Mouse (Mus musculus) hindbrain, embryonic 10.5 days (tissue): ENCODE measurements around the gene Setd1a. TPM values are rescaled to one million over a fixed set of nuclear protein-coding genes. Genes with fewer than 3 reads are reported as not detected.
A peak's percentile ranks its signal among the peaks of the same experiment; 100 is the strongest.

ENCODE experiments used
- DNase-seq: peaks from one replicate; pipeline ENCODE4 v3.0.0-alpha.2; 2017; ENCODE audit warnings: low spot score
- H3K27ac ChIP-seq: fragments of 300-500 bp; sonication (generic); 2 replicates; pipeline ENCODE4 v1.5.1; 2016; ENCODE audit warnings: mild to moderate bottlenecking, moderate library complexity
- H3K27me3 ChIP-seq: fragments of 300-500 bp; sonication (generic); 2 replicates; pipeline ENCODE4 v1.6.1; 2016; ENCODE audit warnings: mild to moderate bottlenecking; ENCODE audit not compliant: poor library complexity, insufficient read depth, severe bottlenecking
- H3K36me3 ChIP-seq: fragments of 300-500 bp; sonication (generic); 2 replicates; pipeline ENCODE4 v1.6.1; 2016; ENCODE audit warnings: mild to moderate bottlenecking, moderate library complexity
- H3K4me1 ChIP-seq: fragments of 300-500 bp; sonication (generic); replicated peaks from 2 replicates; pipeline ENCODE4 v1.6.1; 2016; ENCODE audit warnings: mild to moderate bottlenecking
- H3K4me3 ChIP-seq: fragments of 300-500 bp; sonication (generic); 2 replicates; pipeline ENCODE4 v1.5.1; 2016; ENCODE audit warnings: mild to moderate bottlenecking, moderate library complexity
- H3K9me3 ChIP-seq: fragments of 300-500 bp; sonication (generic); 2 replicates; pipeline ENCODE4 v1.6.1; 2016; ENCODE audit warnings: mild to moderate bottlenecking, moderate library complexity
- WGBS: fragments of 180-500 bp; shearing (Covaris S2); methylation state at CpG from one replicate; pipeline ENCODE4 v1.1.7; 2016; 5-methylcytosine and 5-hydroxymethylcytosine counted together
- polyA plus RNA-seq: library from polyadenylated mRNA; unstranded; fragments of >200 nt; fragmentation: Nextera tagmentation; extraction: Ambion mirVana; gene quantifications from 2 replicates; pipeline ENCODE4 v1.2.1, GENCODE M21; 2016

Gene Setd1a
- polyA plus RNA-seq, 1 experiment from 2014 or later: 18.7 TPM

- DNase-seq: no peak
- no peaks in the 10 kb centered on the region for H3K9me3 ChIP-seq
- WGBS: 94% methylated on average over 5 of the region's 5 CpGs
- H3K27ac ChIP-seq: no peak overlapping the region
- H3K4me3 ChIP-seq: no peak overlapping the region
- H3K4me1 ChIP-seq: peaks cover 41% of the 10 kb centered on the region
- H3K36me3 ChIP-seq: peaks cover 92% of the 10 kb centered on the region
- no peaks in the 10 kb centered on the region for H3K27me3 ChIP-seq
Measured at GRCm38 (mm10) chr7:127751619-127752018, 24.9 kb upstream of the Setd1a start.

DNA sequence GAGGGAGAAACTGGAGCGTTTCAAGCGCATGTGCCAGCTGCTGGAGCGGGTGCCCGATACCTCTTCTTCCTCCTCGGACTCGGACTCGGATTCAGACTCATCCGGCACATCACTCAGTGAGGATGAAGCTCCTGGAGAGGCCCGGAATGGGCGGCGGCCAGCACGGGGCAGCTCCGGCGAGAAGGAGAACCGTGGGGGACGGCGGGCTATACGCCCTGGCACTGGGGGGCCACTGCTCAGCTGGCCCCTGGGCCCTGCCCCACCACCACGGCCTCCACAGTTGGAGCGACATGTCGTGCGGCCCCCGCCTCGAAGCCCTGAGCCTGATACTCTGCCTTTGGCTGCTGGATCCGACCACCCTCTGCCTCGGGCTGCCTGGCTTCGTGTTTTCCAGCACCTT lies 24.4 kb upstream of the Setd1a start:
- Histone ChIP-seq H3K36me3 (peaks cover 96% of the 10 kb centered on the region), H3K27ac (no peak overlapping the region), H3K4me1 (peaks cover 37% of the 10 kb centered on the region), H3K9me3 (no peaks in the 10 kb centered on the region), H3K27me3 (no peaks in the 10 kb centered on the region), H3K4me3 (no peak overlapping the region)
- DNase-seq: no peak
- WGBS: 94% methylated on average over 27 of the region's 27 CpGs

- H3K27me3 ChIP-seq: no peaks in the 10 kb centered on the region
- peaks cover 100% of the 10 kb centered on the region for H3K36me3 ChIP-seq
- H3K9me3 ChIP-seq: no peaks in the 10 kb centered on the region
- WGBS: 79% methylated on average over 5 of the region's 5 CpGs
- no peak for DNase-seq
- no peak overlapping the region for H3K4me3 ChIP-seq
- H3K27ac ChIP-seq: no peak overlapping the region
- peaks cover 26% of the 10 kb centered on the region for H3K4me1 ChIP-seq
Measured at GRCm38 (mm10) chr7:127753158-127753557, 23.3 kb upstream of the Setd1a start.

DNA sequence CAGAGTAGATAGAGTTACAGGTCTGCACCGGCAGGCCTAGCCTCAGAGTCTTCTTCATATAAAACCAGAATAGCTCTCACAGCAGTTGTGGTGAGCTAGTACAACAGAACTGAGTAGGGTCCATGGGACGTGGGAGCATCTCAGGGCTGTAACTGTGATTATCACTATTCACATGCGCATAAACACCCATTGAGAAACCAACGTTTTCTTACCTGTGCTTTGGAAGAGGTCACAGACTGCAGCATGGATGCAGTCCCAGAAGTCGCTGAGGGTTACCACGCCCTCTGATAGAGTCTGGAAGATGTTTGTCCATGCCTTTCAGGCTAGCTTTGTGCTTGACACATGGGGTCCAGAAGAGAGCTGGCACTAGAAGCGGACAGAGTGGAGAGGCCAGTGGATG lies 22.7 kb upstream of the Setd1a start:
- 91% methylated on average over 7 of the region's 7 CpGs for WGBS
- peaks cover 100% of the 10 kb centered on the region for H3K36me3 ChIP-seq

GRCm38 (mm10) chr7:127759716-127760115 lies 16.8 kb upstream of the Setd1a start:
- Histone ChIP-seq H3K4me1 (0 out of 2 replicates have a peak, but pooled peaks cover 11% of the 10 kb centered on the region), H3K27me3 (no peaks in the 10 kb centered on the region), H3K27ac (no peak overlapping the region), H3K4me3 (no peak overlapping the region), H3K9me3 (no peaks in the 10 kb centered on the region), H3K36me3 (peaks cover 98% of the 10 kb centered on the region)
- WGBS: 65% methylated on average over 6 of the region's 6 CpGs
- no peak for DNase-seq

More for the DNA sequence above, 22.7 kb upstream of the Setd1a start:
- Histone ChIP-seq H3K9me3 (no peaks in the 10 kb centered on the region), H3K27ac (no peak overlapping the region), H3K27me3 (no peaks in the 10 kb centered on the region), H3K4me3 (no peak overlapping the region), H3K4me1 (0 out of 2 replicates have a peak, but pooled peaks cover 20% of the 10 kb centered on the region)
- DNase-seq: no peak

- no peaks in the 10 kb centered on the region for H3K27me3 ChIP-seq
Measured at GRCm38 (mm10) chr7:127760478-127760877, 16.0 kb upstream of the Setd1a start.

GRCm38 (mm10) chr7:127761026-127761425 lies 15.4 kb upstream of the Setd1a start:
- no peaks in the 10 kb centered on the region for H3K9me3 ChIP-seq
- no peak overlapping the region for H3K27ac ChIP-seq
- peak; percentile 66 for DNase-seq
- peaks cover 98% of the 10 kb centered on the region for H3K36me3 ChIP-seq
- H3K4me1 ChIP-seq: 0 out of 2 replicates have a peak, but pooled peaks cover 6% of the 10 kb centered on the region
- H3K4me3 ChIP-seq: no peak overlapping the region
- H3K27me3 ChIP-seq: no peaks in the 10 kb centered on the region
- WGBS: 51% methylated on average over 7 of the region's 7 CpGs

More at GRCm38 (mm10) chr7:127760478-127760877, 16.0 kb upstream of the Setd1a start:
- H3K4me1 ChIP-seq: 0 out of 2 replicates have a peak, but pooled peaks cover 11% of the 10 kb centered on the region
- H3K9me3 ChIP-seq: no peaks in the 10 kb centered on the region
- H3K27ac ChIP-seq: no peak overlapping the region
- WGBS: 94% methylated on average over 3 of the region's 3 CpGs
- H3K36me3 ChIP-seq: peaks cover 98% of the 10 kb centered on the region
- DNase-seq: no peak
- H3K4me3 ChIP-seq: no peak overlapping the region

DNA sequence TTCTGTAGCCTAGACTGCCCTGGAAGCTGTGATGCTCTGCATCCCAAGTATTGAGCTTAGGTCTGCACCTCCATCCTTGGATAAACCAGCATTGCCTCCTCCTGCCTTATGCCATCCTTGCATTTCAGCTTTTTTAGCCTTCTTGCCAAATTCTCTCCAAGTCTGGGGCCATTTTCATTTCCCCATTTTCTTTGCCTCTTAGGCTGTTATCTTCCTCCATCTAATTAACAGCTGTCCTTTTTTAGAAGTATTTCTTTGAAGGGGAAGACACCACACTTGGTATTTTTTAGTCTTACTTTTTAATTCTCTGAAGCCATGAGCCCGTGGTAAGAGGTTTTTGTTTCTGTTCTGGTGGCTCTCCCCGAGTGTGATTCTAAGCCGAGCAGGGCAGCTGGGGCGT lies 12.8 kb upstream of the Setd1a start:
- Histone ChIP-seq H3K36me3 (peaks cover 98% of the 10 kb centered on the region), H3K27me3 (no peaks in the 10 kb centered on the region), H3K4me3 (no peak overlapping the region), H3K9me3 (no peaks in the 10 kb centered on the region), H3K4me1 (peaks cover 13% of the 10 kb centered on the region), H3K27ac (no peak overlapping the region)
- DNase-seq: no peak
- WGBS: 92% methylated on average over 4 of the region's 4 CpGs

GRCm38 (mm10) chr7:127765756-127766155 lies 10.7 kb upstream of the Setd1a start:
- peaks cover 34% of the 10 kb centered on the region for H3K4me1 ChIP-seq
- H3K27me3 ChIP-seq: no peaks in the 10 kb centered on the region
- DNase-seq: no peak
- no peaks in the 10 kb centered on the region for H3K9me3 ChIP-seq
- H3K4me3 ChIP-seq: no peak overlapping the region
- H3K27ac ChIP-seq: no peak overlapping the region
- 92% methylated on average over 2 of the region's 2 CpGs for WGBS
- H3K36me3 ChIP-seq: peaks cover 79% of the 10 kb centered on the region

DNA sequence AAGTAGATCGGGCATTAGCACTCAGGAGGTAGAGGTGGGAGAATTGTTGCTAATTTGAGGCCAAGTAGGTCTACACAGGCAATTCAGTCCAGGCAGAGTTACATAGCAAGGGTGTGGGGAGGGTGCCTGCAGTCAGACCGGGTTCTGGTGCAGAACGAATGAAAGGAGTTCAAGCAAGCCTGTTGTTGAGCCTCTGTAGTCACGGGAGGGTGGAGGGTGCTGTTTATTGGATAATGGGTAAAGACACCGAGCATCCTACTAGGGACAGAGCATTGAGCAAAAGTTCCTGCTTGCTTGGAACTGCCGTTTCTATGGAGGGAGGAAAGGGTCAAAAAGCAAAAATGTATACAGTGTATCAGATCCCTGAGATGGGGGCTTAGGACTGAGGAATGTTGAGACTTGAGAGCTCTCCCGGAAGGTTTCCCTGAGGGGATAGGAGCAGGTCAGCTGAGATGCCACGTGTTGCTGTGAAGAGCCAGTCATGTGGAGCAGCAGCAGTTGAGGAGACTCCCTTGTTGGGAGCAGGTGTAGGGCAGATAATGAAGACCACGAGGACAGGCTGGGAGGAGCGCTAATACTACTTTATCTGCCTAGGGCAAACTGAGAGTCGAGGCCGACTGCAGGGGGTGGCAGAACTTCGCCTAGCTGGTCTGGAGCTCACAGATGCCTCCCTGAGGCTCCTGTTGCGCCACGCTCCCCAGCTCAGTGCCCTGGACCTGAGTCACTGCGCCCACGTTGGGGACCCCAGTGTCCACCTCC lies 9.4 kb upstream of the Setd1a start:
- H3K27me3 ChIP-seq: no peaks in the 10 kb centered on the region
- H3K4me3 ChIP-seq: 0 out of 2 replicates have a peak overlapping the region, but pooled peaks have one; percentile 12
- 79% methylated on average over 17 of the region's 17 CpGs for WGBS
- no peak for DNase-seq
- peaks cover 40% of the 10 kb centered on the region for H3K4me1 ChIP-seq
- peaks cover 67% of the 10 kb centered on the region for H3K36me3 ChIP-seq
- H3K27ac ChIP-seq: no peak overlapping the region
- no peaks in the 10 kb centered on the region for H3K9me3 ChIP-seq

GRCm38 (mm10) chr7:127767671-127768345 lies 8.7 kb upstream of the Setd1a start:
- peaks cover 40% of the 10 kb centered on the region for H3K4me1 ChIP-seq
- H3K27ac ChIP-seq: no peak overlapping the region
- no peak for DNase-seq
- H3K9me3 ChIP-seq: no peaks in the 10 kb centered on the region
- peaks cover 59% of the 10 kb centered on the region for H3K36me3 ChIP-seq
- H3K27me3 ChIP-seq: no peaks in the 10 kb centered on the region
- WGBS: 95% methylated on average over 19 of the region's 19 CpGs
- H3K4me3 ChIP-seq: 0 out of 2 replicates have a peak overlapping the region, but pooled peaks have one; percentile 12

DNA sequence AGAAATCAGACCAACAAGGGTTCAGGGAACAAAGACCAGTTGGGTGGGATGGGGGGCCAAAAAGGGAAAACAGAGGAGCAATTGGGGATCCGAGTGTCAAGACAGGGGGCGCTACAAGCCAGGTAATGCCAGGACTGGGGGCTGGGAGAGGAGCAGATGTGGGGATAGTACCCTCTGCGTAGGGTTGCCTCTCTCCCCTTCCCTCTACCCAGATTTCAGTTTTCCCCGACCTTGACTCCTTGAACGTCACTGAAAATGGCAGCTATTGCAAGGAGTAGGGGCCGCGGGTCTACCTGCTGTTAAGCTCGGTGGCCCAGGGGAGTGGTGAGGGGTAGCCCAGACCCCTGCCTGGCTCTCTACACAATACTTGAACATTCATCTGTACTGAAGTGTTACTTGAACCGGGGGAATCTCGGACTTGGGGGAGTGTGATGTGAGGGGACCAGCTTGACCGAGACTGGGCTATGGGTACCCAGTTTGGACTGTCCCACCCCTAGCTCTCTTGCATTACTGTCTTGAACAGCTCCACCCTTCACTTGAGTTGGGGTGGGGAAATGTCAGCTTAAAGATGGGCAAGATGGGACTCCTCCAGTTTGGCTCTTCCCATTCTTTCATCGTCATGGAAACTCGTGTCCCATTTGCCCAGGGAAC lies 8.0 kb upstream of the Setd1a start:
- Histone ChIP-seq H3K4me3 (peak overlapping the region; percentile 68), H3K27ac (peak overlapping the region; percentile 17; the same call in 1 of the 2 replicates), H3K36me3 (peaks cover 54% of the 10 kb centered on the region), H3K4me1 (peaks cover 40% of the 10 kb centered on the region), H3K9me3 (no peaks in the 10 kb centered on the region), H3K27me3 (no peaks in the 10 kb centered on the region)
- no peak for DNase-seq
- 51% methylated on average over 13 of the region's 13 CpGs for WGBS
